Mouse (Mus musculus) limb, embryonic 15.5 days (tissue): ENCODE measurements around the gene Gm10283. TPM values are rescaled to one million over a fixed set of nuclear protein-coding genes. Genes with fewer than 3 reads are reported as not detected.
"Not testable (repeated sequence)": the region's sequence is repeated elsewhere in the genome, so short reads cannot be mapped to it uniquely, and the experiment has no call there.

Source experiments
- ATAC-seq: fragments of 200-750 bp; cut with Nextera tagmentation; 2 replicates; pipeline ENCODE4 v1.8.0; 2017; ENCODE audit warnings: low read depth, moderate TSS enrichment; ENCODE audit not compliant: insufficient number of reproducible peaks, low FRiP score, low TSS enrichment
- H3K27ac ChIP-seq: fragments of 300-500 bp; sonication (generic); 2 replicates; pipeline ENCODE4 v1.5.1; 2015; ENCODE audit warnings: moderate library complexity, mild to moderate bottlenecking, inconsistent platforms
- H3K27me3 ChIP-seq: fragments of 300-500 bp; sonication (generic); 2 replicates; pipeline ENCODE4 v1.6.1; 2015; ENCODE audit warnings: inconsistent platforms
- H3K36me3 ChIP-seq: fragments of 300-500 bp; sonication (generic); 2 replicates; pipeline ENCODE4 v1.6.1; 2015; ENCODE audit warnings: inconsistent platforms
- H3K4me1 ChIP-seq: fragments of 300-500 bp; sonication (generic); 2 replicates; pipeline ENCODE4 v1.6.1; 2015; ENCODE audit warnings: inconsistent platforms
- H3K4me2 ChIP-seq: fragments of 300-500 bp; sonication (generic); 2 replicates; pipeline ENCODE4 v1.6.1; 2015; ENCODE audit warnings: mild to moderate bottlenecking, inconsistent platforms
- H3K4me3 ChIP-seq: fragments of 300-500 bp; sonication (generic); 2 replicates; pipeline ENCODE4 v1.5.1; 2015; ENCODE audit warnings: mild to moderate bottlenecking, inconsistent platforms
- H3K9ac ChIP-seq: fragments of 300-500 bp; sonication (generic); 2 replicates; pipeline ENCODE4 v1.6.1; 2015; ENCODE audit warnings: inconsistent platforms
- H3K9me3 ChIP-seq: fragments of 300-500 bp; sonication (generic); 2 replicates; pipeline ENCODE4 v1.6.1; 2016; ENCODE audit warnings: inconsistent platforms
- WGBS: fragments of 180-500 bp; shearing (Covaris S2); methylation state at CpG from one replicate; pipeline ENCODE4 v1.1.7; 2015; 5-methylcytosine and 5-hydroxymethylcytosine counted together
- polyA plus RNA-seq: library from polyadenylated mRNA; unstranded; fragments of >200 nt; fragmentation: Nextera tagmentation; extraction: Ambion mirVana; gene quantifications from 2 replicates; pipeline ENCODE4 v1.2.1, GENCODE M21; 2015

Gm10283 gene
- polyA plus RNA-seq, result not detected in 2 replicates

GRCm38 (mm10) chr8:60503098-60503497 lies at the start of gene Gm10283:
Gene Gm10283 (minus strand): TSS chr8:60503198.
- 25% methylated on average over 2 of the region's 2 CpGs for WGBS

DNA sequence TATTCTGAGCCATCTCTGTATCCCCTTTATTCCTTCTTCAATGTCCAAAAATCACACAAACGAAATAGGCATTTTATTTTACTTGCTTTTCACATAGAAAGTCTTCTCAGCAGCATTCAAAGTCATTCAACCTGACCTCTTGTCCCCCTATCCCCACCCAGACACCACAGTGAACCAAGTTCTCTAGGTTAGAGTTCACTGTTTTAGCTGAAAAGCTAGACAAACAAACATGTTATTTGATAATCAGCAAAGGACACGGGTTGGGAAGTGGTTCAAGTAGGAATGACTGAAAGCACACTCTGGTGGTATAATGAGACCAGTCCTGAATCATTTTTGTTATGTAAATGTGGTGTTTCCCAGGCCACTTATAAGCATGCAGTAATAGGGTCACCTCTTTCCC lies 31.9 kb upstream of the Gm10283 start:
- Histone ChIP-seq H3K4me2 (no peak overlapping the region), H3K27me3 (no peaks in the 10 kb centered on the region), H3K4me1 (no peaks in the 10 kb centered on the region), H3K9ac (no peak overlapping the region), H3K36me3 (no peaks in the 10 kb centered on the region), H3K27ac (no peak overlapping the region), H3K9me3 (no peaks in the 10 kb centered on the region), H3K4me3 (no peak overlapping the region)
- WGBS, result 66% methylated on average over 2 of the region's 2 CpGs
- no peak for ATAC-seq

More at GRCm38 (mm10) chr8:60503098-60503497, at the start of gene Gm10283:
- no peaks in the 10 kb centered on the region for H3K36me3 ChIP-seq
- no peak within 1 kb of the TSS for H3K4me3 ChIP-seq
- peaks cover 7% of the 10 kb centered on the region for H3K4me1 ChIP-seq
- no peak within 1 kb of the TSS for H3K4me2 ChIP-seq
- H3K9me3 ChIP-seq, result no peaks in the 10 kb centered on the region
- no peak within 1 kb of the TSS for H3K9ac ChIP-seq
- no peak for ATAC-seq
- no peaks in the 10 kb centered on the region; the same call in 1 of the 2 replicates for H3K27me3 ChIP-seq
- no peak within 1 kb of the TSS for H3K27ac ChIP-seq

DNA sequence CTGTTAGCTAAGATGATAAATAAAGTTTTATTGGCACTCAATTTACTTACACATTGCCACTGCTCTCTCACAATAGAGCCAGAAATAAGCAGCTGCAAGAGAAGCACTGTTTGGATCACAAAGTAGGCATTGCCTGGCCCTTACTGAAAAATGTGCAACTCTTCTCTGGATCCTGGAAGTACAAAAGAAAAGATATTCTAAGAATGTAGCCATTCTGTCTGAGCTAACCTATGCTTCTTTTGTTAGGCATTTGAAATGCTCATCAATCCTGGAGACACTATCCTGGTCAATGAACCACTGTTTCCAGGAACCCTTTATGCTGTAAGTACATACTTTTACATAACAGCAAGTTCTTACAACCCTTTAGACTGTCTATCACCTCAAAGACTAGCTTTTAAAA lies 15.3 kb upstream of the Gm10283 start:
- no peak overlapping the region for H3K4me3 ChIP-seq
- no peak overlapping the region for H3K27ac ChIP-seq
- H3K4me2 ChIP-seq, result no peak overlapping the region
- no peaks in the 10 kb centered on the region for H3K9me3 ChIP-seq
- no peaks in the 10 kb centered on the region for H3K27me3 ChIP-seq
- no peak for ATAC-seq
- no peaks in the 10 kb centered on the region for H3K4me1 ChIP-seq
- H3K36me3 ChIP-seq, result no peaks in the 10 kb centered on the region
- no peak overlapping the region for H3K9ac ChIP-seq

DNA sequence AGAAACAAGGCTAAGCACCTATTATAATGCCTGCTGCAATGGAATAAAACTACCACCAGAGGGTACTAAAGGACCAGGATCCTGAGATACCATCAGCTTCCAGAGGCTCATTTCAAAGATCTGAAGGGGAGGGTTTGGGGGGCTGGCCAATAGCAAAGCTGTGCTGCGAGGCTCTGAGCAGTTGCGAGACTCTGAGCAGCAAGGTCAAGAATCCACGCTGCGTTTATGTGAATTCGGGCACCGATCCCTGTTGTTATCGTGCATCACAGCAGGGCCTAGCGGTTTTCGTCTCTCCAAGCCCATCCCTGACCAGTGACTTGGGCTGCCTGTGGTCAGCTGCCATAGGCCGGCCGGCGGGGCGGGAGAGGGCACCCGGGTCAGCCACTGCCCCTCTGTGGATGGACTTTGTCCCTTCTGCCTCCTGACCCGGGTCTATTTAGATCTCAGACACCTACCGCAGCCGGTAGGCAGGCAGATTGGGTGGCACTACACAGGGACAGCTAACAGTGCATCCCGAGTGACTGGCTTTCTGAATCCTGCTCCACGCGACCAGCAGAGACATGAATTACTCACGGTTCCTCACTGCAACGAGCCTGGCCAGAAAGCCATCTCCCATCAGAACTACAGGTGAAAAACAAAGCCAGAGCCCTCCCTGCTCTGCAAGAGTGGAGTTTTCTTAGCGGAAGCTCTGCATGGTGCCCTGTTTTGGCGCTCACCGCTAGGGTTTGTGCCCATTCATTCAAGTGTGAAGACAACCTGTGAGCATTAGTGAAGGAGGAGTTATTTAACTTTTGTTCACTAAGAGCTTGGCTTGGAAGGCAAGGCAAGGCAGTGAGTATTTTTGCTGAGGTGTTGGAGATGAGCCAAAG lies 2.9 kb upstream of the Gm10283 start, which contains the start of gene Aadat:
TSS of gene Aadat (plus strand) at position 280 of the 869 bp plus-strand sequence.
- Histone ChIP-seq H3K4me2 (peak within 1 kb of the TSS; percentile 91), H3K27ac (no peak within 1 kb of the TSS), H3K36me3 (no peaks in the 10 kb centered on the region), H3K4me3 (peak within 1 kb of the TSS; percentile 50), H3K9ac (peak within 1 kb of the TSS; percentile 49), H3K9me3 (no peaks in the 10 kb centered on the region), H3K4me1 (peaks cover 7% of the 10 kb centered on the region), H3K27me3 (no peaks in the 10 kb centered on the region; the same call in 1 of the 2 replicates)
- peak; percentile 58 for ATAC-seq
- 1% methylated on average over 25 of the region's 25 CpGs for WGBS

GRCm38 (mm10) chr8:60495046-60495445 lies 8.0 kb downstream of the Gm10283 start:
- H3K4me3 ChIP-seq, H3K9ac ChIP-seq, H3K4me2 ChIP-seq, H3K27ac ChIP-seq, H3K36me3 ChIP-seq, H3K4me1 ChIP-seq, H3K27me3 ChIP-seq, H3K9me3 ChIP-seq, ATAC-seq: not testable (repeated sequence)
- 71% methylated on average over 2 of the region's 2 CpGs for WGBS

DNA sequence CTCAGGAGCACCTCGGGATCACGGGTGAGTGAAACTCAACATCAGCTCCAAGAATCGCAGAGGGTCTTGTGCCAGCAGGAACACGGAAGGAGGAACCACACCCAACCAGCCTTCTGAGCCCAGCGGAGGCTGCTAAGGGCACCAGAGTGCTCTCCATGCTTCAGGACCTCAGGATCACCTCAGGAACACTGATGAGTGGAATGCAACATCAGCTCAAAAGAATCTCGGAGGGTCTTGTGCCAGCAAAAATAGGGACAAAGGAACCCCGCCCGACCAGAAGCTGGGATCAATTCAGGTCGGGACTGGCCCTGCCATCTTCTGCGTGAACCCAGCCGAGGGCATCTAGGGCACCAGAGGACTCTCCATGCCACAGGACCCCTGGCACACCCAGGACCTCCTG lies 8.4 kb downstream of the Gm10283 start:
- H3K27me3 ChIP-seq, result no peaks in the 10 kb centered on the region
- H3K4me2 ChIP-seq, result no peak overlapping the region
- no peak overlapping the region for H3K27ac ChIP-seq
- no peaks in the 10 kb centered on the region for H3K9me3 ChIP-seq
- no peaks in the 10 kb centered on the region for H3K4me1 ChIP-seq
- no peak overlapping the region for H3K4me3 ChIP-seq
- no peak overlapping the region for H3K9ac ChIP-seq
- ATAC-seq, result no peak
- H3K36me3 ChIP-seq, result no peaks in the 10 kb centered on the region
- 89% methylated on average over 11 of the region's 11 CpGs for WGBS

DNA sequence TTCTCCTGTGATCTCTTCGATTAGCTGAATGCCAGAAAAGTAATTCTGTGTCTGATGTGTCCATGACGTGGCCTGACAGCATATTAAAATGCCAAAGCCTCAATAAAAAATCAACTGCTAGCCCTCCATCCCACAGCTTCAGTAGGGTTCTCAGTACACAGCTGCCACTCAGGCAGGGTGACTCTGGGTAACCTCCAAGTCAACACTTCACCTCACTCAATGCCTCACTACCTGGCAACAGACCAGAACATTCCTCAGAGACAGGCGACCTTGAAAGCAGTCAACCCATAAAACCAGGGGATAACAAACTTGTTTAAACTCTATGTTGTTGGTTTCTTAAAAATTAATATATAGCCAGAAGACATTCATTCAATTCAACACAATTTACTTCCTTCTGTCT lies 10.5 kb downstream of the Gm10283 start:
- H3K36me3 ChIP-seq, result no peaks in the 10 kb centered on the region
- H3K9ac ChIP-seq, result no peak overlapping the region
- no peak overlapping the region for H3K4me2 ChIP-seq
- H3K27me3 ChIP-seq, result no peaks in the 10 kb centered on the region
- no peaks in the 10 kb centered on the region for H3K9me3 ChIP-seq
- WGBS, result 42% methylated on average over 3 of the region's 3 CpGs
- H3K4me1 ChIP-seq, result no peaks in the 10 kb centered on the region
- no peak overlapping the region for H3K27ac ChIP-seq
- H3K4me3 ChIP-seq, result no peak overlapping the region
- no peak for ATAC-seq

GRCm38 (mm10) chr8:60491871-60492270 lies 11.1 kb downstream of the Gm10283 start:
- Histone ChIP-seq H3K27me3 (no peaks in the 10 kb centered on the region), H3K4me2 (no peak overlapping the region), H3K27ac (no peak overlapping the region), H3K9me3 (no peaks in the 10 kb centered on the region), H3K4me1 (no peaks in the 10 kb centered on the region), H3K9ac (no peak overlapping the region), H3K36me3 (no peaks in the 10 kb centered on the region), H3K4me3 (no peak overlapping the region)
- WGBS, result 84% methylated on average over 2 of the region's 2 CpGs
- ATAC-seq, result no peak

DNA sequence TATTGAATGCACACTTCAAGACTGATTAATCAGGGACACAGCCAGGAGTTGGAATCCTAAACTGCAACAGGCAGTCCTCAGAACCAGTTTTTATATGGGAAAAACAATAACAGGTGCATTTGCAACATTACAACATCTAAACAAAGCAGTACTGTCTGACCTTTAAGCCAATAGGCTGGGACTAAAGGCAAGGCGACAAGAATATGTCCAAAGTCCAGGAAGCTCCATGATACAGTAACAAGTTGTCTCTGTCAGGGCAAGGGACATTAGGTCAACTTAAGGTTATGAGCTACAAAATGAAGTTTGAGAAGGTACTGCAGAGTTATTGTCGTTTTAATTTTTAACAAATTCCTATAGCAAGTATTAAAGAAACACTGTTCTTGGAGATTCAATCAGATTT lies 12.9 kb downstream of the Gm10283 start:
- no peak overlapping the region for H3K4me2 ChIP-seq
- H3K9me3 ChIP-seq, result no peaks in the 10 kb centered on the region
- H3K27ac ChIP-seq, result no peak overlapping the region
- H3K36me3 ChIP-seq, result no peaks in the 10 kb centered on the region
- H3K4me3 ChIP-seq, result no peak overlapping the region
- no peaks in the 10 kb centered on the region for H3K27me3 ChIP-seq
- H3K4me1 ChIP-seq, result no peaks in the 10 kb centered on the region
- no peak overlapping the region for H3K9ac ChIP-seq
- 77% methylated on average over 2 of the region's 2 CpGs for WGBS
- ATAC-seq, result no peak

GRCm38 (mm10) chr8:60466686-60467335 lies 36.2 kb downstream of the Gm10283 start:
- Histone ChIP-seq H3K4me1 (no peaks in the 10 kb centered on the region), H3K4me2 (no peak overlapping the region), H3K27ac (no peak overlapping the region), H3K36me3 (no peaks in the 10 kb centered on the region), H3K9ac (no peak overlapping the region), H3K9me3 (no peaks in the 10 kb centered on the region), H3K27me3 (no peaks in the 10 kb centered on the region), H3K4me3 (no peak overlapping the region)
- no peak for ATAC-seq
- 34% methylated on average over 15 of the region's 15 CpGs for WGBS

DNA sequence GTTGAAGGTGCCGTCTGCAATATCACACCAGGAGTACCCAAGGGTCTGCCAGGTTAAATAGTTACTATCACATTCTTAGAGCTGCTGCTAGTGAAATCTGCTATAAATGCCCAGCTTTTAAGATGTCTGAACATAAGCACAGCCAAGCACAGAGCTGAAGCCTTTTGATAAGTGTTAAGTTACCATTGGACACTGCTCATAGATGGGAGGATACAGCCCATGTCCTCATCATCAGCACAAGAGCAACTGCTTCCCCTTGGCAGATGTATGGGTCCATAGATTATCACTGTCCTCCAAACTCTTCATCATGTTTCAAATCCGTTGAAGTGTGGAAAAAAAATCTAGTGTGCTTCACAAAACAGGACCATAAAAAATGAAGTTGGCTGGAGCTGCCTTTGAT lies 53.7 kb downstream of the Gm10283 start:
- H3K36me3 ChIP-seq, result no peaks in the 10 kb centered on the region
- no peak overlapping the region for H3K9ac ChIP-seq
- no peaks in the 10 kb centered on the region for H3K27me3 ChIP-seq
- WGBS, result 51% methylated on average over 2 of the region's 2 CpGs
- H3K4me2 ChIP-seq, result no peak overlapping the region
- no peak for ATAC-seq
- H3K9me3 ChIP-seq, result no peaks in the 10 kb centered on the region
- no peak overlapping the region for H3K27ac ChIP-seq
- H3K4me3 ChIP-seq, result no peak overlapping the region
- H3K4me1 ChIP-seq, result no peaks in the 10 kb centered on the region

DNA sequence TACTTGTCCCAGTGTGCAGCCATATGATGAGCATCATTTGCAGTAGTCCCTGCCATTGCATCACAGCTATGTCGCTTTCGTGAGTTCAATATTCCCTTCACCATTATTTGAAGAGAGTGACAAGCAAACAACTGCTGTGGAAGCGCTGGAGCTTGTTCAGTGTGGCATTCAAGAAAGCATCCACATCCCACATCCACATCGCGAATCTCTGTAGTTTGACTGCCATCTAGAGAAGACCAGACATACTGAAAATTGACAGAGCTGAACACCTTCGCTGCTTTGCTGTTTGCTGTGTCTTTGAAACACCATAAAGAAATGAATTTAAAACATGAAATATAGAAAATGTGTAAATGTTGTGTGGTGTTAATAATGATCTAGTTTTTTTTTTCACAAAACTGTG lies 58.0 kb downstream of the Gm10283 start:
- Histone ChIP-seq H3K36me3 (no peaks in the 10 kb centered on the region), H3K27me3 (no peaks in the 10 kb centered on the region), H3K27ac (no peak overlapping the region), H3K9me3 (no peaks in the 10 kb centered on the region), H3K9ac (no peak overlapping the region), H3K4me3 (no peak overlapping the region), H3K4me2 (no peak overlapping the region), H3K4me1 (no peaks in the 10 kb centered on the region)
- 77% methylated on average over 6 of the region's 6 CpGs for WGBS
- ATAC-seq, result no peak
